Mouse (Mus musculus) adipose tissue, adult 10 weeks (tissue): Measurements from ENCODE around the gene Atad3a. TPM values are rescaled to one million over a fixed set of nuclear protein-coding genes. Genes with fewer than 3 reads are reported as not detected.

Experiments used
- polyA plus RNA-seq: library from polyadenylated mRNA; stranded (reverse); fragments of 350-450 nt; fragmentation: Illumina TruSeq; extraction: RNeasy Lipid Tissue Mini Kit (QIAGEN cat#74804); gene quantifications from one replicate; pipeline ENCODE4 v1.2.3, GENCODE M21; 2014; ENCODE audit warnings: low read depth, low replicate concordance

Atad3a gene
- 33.3 TPM for polyA plus RNA-seq

GRCm38 (mm10) chr4:155760613-155761355 lies at the start of gene Atad3a:
Atad3a (minus strand) TSS chr4:155761093.

GRCm38 (mm10) chr4:155802741-155803339 lies 41.9 kb upstream of the Atad3a start, which contains the start of gene Mrpl20:
Mrpl20 (plus strand) TSS chr4:155802878.

GRCm38 (mm10) chr4:155790021-155790489 lies 29.2 kb upstream of the Atad3a start, which contains the start of gene Ankrd65:
Ankrd65 (plus strand) TSS chr4:155790439.

GRCm38 (mm10) chr4:155785819-155786218 lies 24.9 kb upstream of the Atad3a start, which contains the start of gene Tmem88b:
Tmem88b (minus strand) TSS chr4:155785874.

GRCm38 (mm10) chr4:155774280-155774754 lies 13.4 kb upstream of the Atad3a start, which contains the start of gene Vwa1:
Vwa1 (minus strand) TSS chr4:155774698.

DNA sequence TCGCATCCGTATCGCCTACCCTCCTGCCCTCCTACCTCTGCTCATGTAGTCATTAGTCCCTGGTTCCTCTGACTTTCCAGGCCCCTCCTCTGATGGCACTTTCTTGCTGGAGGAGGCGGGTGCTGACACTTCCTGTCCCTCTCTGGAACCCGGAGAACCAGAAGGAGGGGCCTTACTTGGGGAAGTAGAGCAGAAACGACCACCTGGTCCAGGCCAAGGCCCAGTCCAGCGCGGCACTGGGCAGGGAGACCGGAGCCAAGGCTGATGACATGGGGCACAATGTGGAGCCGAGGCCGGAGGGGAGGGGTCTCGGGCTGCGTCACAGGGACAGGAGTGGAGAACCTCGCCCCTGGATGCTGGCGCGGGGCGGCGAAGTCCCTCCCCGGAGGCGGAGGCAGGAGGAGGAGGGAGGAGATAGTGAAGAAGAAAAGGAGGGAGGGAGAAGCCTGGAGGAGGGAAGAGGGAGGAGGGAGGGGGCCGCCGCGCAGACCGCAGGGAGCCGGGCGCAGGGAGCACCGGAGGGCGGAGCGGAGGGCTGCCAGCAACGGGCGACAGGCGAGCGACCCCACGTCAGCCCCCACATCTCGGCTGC lies 26.4 kb downstream of the Atad3a start, which contains the start of gene Tmem240:
TSS of gene Tmem240 (plus strand) at position 451 of the 592 bp plus-strand sequence.

GRCm38 (mm10) chr4:155704721-155705591 lies 55.9 kb downstream of the Atad3a start, which contains the start of gene Ssu72:
Ssu72 (plus strand) TSS chr4:155704800.

GRCm38 (mm10) chr4:155694111-155694481 lies 66.8 kb downstream of the Atad3a start, which contains the start of gene Fndc10:
Fndc10 (plus strand) TSS chr4:155694342.

Other genes starting within 250 kb of the Atad3a start
- 135 TPM for gene Nadk, start 198.7 kb downstream of the Atad3a start, polyA plus RNA-seq
- gene Slc35e2, start 159.7 kb downstream of the Atad3a start, polyA plus RNA-seq = 26.1 TPM
- 63.7 TPM for gene Cdk11b, start 136.2 kb downstream of the Atad3a start, polyA plus RNA-seq
- not detected for gene Gm10563, start 115.7 kb downstream of the Atad3a start, polyA plus RNA-seq
- gene Mmp23, start 107.7 kb downstream of the Atad3a start, polyA plus RNA-seq = 32.0 TPM
- gene Mib2, start 91.9 kb downstream of the Atad3a start, polyA plus RNA-seq = 31.0 TPM
- 18.7 TPM for gene Fndc10, start 66.8 kb downstream of the Atad3a start, polyA plus RNA-seq
- 69.1 TPM for gene Ssu72, start 56.3 kb downstream of the Atad3a start, polyA plus RNA-seq
- 0.89 TPM for gene Tmem240, start 26.3 kb downstream of the Atad3a start, polyA plus RNA-seq
- gene Vwa1, start 13.6 kb upstream of the Atad3a start, polyA plus RNA-seq = 15.1 TPM
- 5.9 TPM for gene Tmem88b, start 24.8 kb upstream of the Atad3a start, polyA plus RNA-seq
- gene Ankrd65, start 29.3 kb upstream of the Atad3a start, polyA plus RNA-seq = 2.4 TPM
- gene Mrpl20, start 41.8 kb upstream of the Atad3a start, polyA plus RNA-seq = 111 TPM
- gene Ccnl2, start 51.4 kb upstream of the Atad3a start, polyA plus RNA-seq = 107 TPM
- 96.0 TPM for gene Aurkaip1, start 70.2 kb upstream of the Atad3a start, polyA plus RNA-seq
- gene Mxra8, start 78.6 kb upstream of the Atad3a start, polyA plus RNA-seq = 87.1 TPM
- 63.2 TPM for gene Dvl1, start 86.3 kb upstream of the Atad3a start, polyA plus RNA-seq
- 0.24 TPM for gene Tas1r3, start 102.3 kb upstream of the Atad3a start, polyA plus RNA-seq
- gene Cptp, start 108.3 kb upstream of the Atad3a start, polyA plus RNA-seq = 15.3 TPM
- gene Ints11, start 108.5 kb upstream of the Atad3a start, polyA plus RNA-seq = 20.0 TPM
- gene Pusl1, start 130.7 kb upstream of the Atad3a start, polyA plus RNA-seq = 20.0 TPM
- gene Acap3, start 130.7 kb upstream of the Atad3a start, polyA plus RNA-seq = 9.8 TPM
- 49.1 TPM for gene Ube2j2, start 182.7 kb upstream of the Atad3a start, polyA plus RNA-seq
- 116 TPM for gene C1qtnf12, start 201.2 kb upstream of the Atad3a start, polyA plus RNA-seq
- gene B3galt6, start 231.6 kb upstream of the Atad3a start, polyA plus RNA-seq = 5.6 TPM
- 298 TPM for gene Sdf4, start 231.8 kb upstream of the Atad3a start, polyA plus RNA-seq